Mouse (Mus musculus): ENCODE measurements at regions not wholly inside any gene's neighbourhood (a gene's known extent, or its start where the extent isn't known, plus 50 kb on each side); places are given as distances from the start of the nearest gene placed in this dataset.

DNA sequence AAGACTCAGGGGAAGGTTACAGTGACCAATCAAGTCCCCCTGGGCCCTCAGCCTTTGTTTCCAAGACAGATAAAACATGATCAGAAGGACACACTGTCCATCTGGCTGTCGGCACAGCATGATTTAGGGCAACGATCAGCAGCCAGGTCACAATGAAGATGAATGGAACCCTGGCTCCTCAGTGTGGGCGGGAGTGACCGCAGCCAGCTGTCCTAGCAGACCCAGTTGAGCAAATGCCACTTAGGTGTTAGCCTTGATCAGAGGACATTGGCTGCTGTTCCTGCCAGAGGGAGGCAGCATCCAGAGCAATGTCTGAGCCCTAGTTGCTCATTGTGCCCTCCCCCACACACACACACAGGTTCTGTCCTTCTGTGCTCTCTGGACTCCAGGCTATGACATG is 197.3 kb downstream of the Cryba4 start:
- TF ChIP-seq CTCF (IDR thresholded peaks at IDR 0.05; ENCODE audit: low read depth, low read length) (no peak), POLR2A (IDR thresholded peaks at IDR 0.05; ENCODE audit: borderline replicate concordance, low read depth, low read length) (no peak)

All from bone marrow macrophage, adult 2 months (primary cell).